Mouse (Mus musculus) stomach, embryonic 16.5 days (tissue): Measurements from ENCODE around the gene Zfp821. TPM values are rescaled to one million over a fixed set of nuclear protein-coding genes. Genes with fewer than 3 reads are reported as not detected.
"Not testable (repeated sequence)": the region's sequence is repeated elsewhere in the genome, so short reads cannot be mapped to it uniquely, and the experiment has no call there.

Source experiments
- ATAC-seq: fragments of 200-750 bp; cut with Nextera tagmentation; 2 replicates; pipeline ENCODE4 v1.8.0; 2017; ENCODE audit warnings: moderate number of reproducible peaks, moderate TSS enrichment; ENCODE audit not compliant: insufficient read depth, low FRiP score
- H3K27ac ChIP-seq: fragments of 300-500 bp; sonication (generic); 2 replicates; pipeline ENCODE4 v1.5.1; 2014; ENCODE audit warnings: low read length
- H3K27me3 ChIP-seq: fragments of 300-500 bp; sonication (generic); 2 replicates; pipeline ENCODE4 v1.6.1; 2014; ENCODE audit warnings: low read length, control low read depth, mixed read lengths; ENCODE audit not compliant: control insufficient read depth, insufficient read depth
- H3K36me3 ChIP-seq: fragments of 300-500 bp; sonication (generic); 2 replicates; pipeline ENCODE4 v1.6.1; 2014; ENCODE audit warnings: low read length; ENCODE audit not compliant: control insufficient read depth, insufficient read depth
- H3K4me1 ChIP-seq: fragments of 300-500 bp; sonication (generic); 2 replicates; pipeline ENCODE4 v1.6.1; 2014; ENCODE audit warnings: low read length, control low read depth, mixed read lengths; ENCODE audit not compliant: control insufficient read depth, insufficient read depth
- H3K4me2 ChIP-seq: fragments of 300-500 bp; sonication (generic); 2 replicates; pipeline ENCODE4 v1.6.1; 2014; ENCODE audit warnings: low read depth, low read length, mixed read lengths
- H3K4me3 ChIP-seq: fragments of 300-500 bp; sonication (generic); replicated peaks from 2 replicates; pipeline ENCODE4 v1.5.1; 2014; ENCODE audit warnings: mild to moderate bottlenecking, low read length
- H3K9ac ChIP-seq: fragments of 300-500 bp; sonication (generic); 2 replicates; pipeline ENCODE4 v1.6.1; 2014; ENCODE audit warnings: low read length
- H3K9me3 ChIP-seq: fragments of 300-500 bp; sonication (generic); replicated peaks from 2 replicates; pipeline ENCODE4 v1.6.1; 2016; ENCODE audit warnings: low read length, control low read depth; ENCODE audit not compliant: control insufficient read depth
- WGBS: fragments of 180-500 bp; shearing (Covaris S2); extraction: QIAGEN DNeasy Blood & Tissue Kit; methylation state at CpG from one replicate; pipeline ENCODE4 v1.1.7; 2014; 5-methylcytosine and 5-hydroxymethylcytosine counted together
- polyA plus RNA-seq: library from polyadenylated mRNA; unstranded; fragments of >200 nt; fragmentation: Nextera tagmentation; extraction: Ambion mirVana; gene quantifications from 2 replicates; pipeline ENCODE4 v1.2.1, GENCODE M21; 2015

Gene Zfp821
- polyA plus RNA-seq, 1 experiment from 2014 or later: 16.6 TPM

DNA sequence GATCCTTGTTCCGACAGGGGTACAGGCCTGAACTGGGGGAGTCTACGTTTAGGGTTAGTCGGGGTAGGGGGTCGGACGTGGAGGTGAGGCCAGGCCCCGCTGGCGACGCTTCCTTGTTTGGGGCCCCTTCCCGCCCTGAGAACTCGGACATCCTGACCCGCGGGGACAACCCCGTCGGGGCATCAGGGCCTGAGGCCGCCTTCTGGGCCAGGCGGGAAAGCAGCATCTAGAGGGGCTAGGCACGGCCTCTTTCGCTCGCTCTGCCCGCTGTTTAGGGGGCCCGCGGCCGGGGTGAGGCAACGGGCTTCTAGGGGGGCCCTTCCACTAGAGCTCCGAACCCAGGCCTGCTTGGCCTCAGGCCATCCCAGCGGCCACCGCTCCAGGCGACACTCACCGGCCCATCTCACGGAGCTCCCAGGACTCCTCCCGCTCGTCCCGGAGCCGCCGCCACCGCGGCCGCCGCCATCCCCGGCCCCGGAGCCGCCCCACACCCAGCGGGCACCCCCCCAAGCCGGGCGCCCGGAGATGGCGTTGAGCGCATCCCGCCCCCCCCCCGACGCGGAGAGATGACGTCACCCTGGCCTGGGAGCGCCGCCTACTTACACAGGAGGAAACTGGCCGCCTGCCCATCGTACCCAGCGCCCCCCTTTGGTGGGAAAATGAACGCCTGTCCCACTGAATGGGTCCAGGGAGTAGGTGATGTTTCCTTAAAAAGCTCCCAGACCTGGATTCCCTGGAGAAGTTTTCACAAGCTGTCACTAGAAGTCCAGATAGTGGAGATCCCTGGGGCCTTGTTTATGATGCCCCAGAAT lies 32.1 kb downstream of the Zfp821 start, which contains the start of gene Atxn1l:
TSS of gene Atxn1l (minus strand) at position 503 of the 812 bp plus-strand sequence.
- H3K4me3 ChIP-seq: peak within 1 kb of the TSS; percentile 70
- H3K27ac ChIP-seq: peak within 1 kb of the TSS; percentile 79
- 0% methylated on average over 58 of the region's 59 CpGs for WGBS
- H3K4me1 ChIP-seq: peaks cover 13% of the 10 kb centered on the region
- H3K27me3 ChIP-seq: no peaks in the 10 kb centered on the region
- H3K9me3 ChIP-seq: no peaks in the 10 kb centered on the region
- peak within 1 kb of the TSS; percentile 93 for H3K9ac ChIP-seq
- ATAC-seq: peak; percentile 90
- peak within 1 kb of the TSS; percentile 92 for H3K4me2 ChIP-seq
- peaks cover 11% of the 10 kb centered on the region for H3K36me3 ChIP-seq

GRCm38 (mm10) chr8:109738049-109738380 lies 32.7 kb downstream of the Zfp821 start:
- Histone ChIP-seq H3K9me3 (no peaks in the 10 kb centered on the region), H3K27ac (no peak overlapping the region; the same call in 1 of the 2 replicates), H3K27me3 (no peaks in the 10 kb centered on the region), H3K4me1 (peaks cover 13% of the 10 kb centered on the region), H3K36me3 (peaks cover 5% of the 10 kb centered on the region), H3K9ac (peak overlapping the region; percentile 93), H3K4me3 (peak overlapping the region; percentile 70), H3K4me2 (peak overlapping the region; percentile 92)
- 96% methylated on average over 1 of the region's 1 CpGs for WGBS
- ATAC-seq: no peak

GRCm38 (mm10) chr8:109747468-109748199 lies 42.3 kb downstream of the Zfp821 start:
- Histone ChIP-seq H3K9ac (no peak overlapping the region), H3K9me3 (no peaks in the 10 kb centered on the region), H3K27me3 (no peaks in the 10 kb centered on the region), H3K36me3 (no peaks in the 10 kb centered on the region), H3K4me1 (no peaks in the 10 kb centered on the region), H3K4me3 (no peak overlapping the region), H3K4me2 (no peak overlapping the region), H3K27ac (no peak overlapping the region)
- no peak for ATAC-seq
- 73% methylated on average over 12 of the region's 12 CpGs for WGBS

DNA sequence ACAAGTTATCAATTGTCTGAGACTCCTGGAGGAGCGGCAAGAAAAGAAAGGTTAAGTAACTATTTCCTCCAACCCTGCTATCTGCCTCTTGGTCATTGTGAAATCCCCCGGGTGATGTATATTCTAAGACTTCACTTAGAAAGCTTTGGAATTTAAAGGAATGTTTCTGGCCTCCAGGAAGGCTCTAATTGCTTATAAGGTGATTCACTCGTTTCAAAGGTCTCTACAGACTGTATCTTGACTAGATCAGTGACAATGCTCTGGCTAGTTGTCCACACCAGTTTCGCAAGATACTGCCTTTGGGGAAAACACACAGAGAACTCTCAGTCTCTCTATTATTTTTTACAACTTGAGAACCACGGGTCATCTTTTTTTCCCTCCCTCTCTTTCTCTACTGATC lies 44.9 kb downstream of the Zfp821 start:
- Histone ChIP-seq H3K4me2 (no peak overlapping the region), H3K27ac (no peak overlapping the region), H3K27me3 (no peaks in the 10 kb centered on the region), H3K4me1 (no peaks in the 10 kb centered on the region), H3K9me3 (no peaks in the 10 kb centered on the region), H3K4me3 (no peak overlapping the region), H3K36me3 (no peaks in the 10 kb centered on the region), H3K9ac (no peak overlapping the region)
- WGBS: 44% methylated on average over 5 of the region's 5 CpGs
- ATAC-seq: no peak

- no peak overlapping the region for H3K4me2 ChIP-seq
- H3K9me3 ChIP-seq: no peaks in the 10 kb centered on the region
- 62% methylated on average over 12 of the region's 12 CpGs for WGBS
- H3K27me3 ChIP-seq: no peaks in the 10 kb centered on the region
- no peak overlapping the region for H3K9ac ChIP-seq
- no peak overlapping the region for H3K27ac ChIP-seq
- H3K4me1 ChIP-seq: no peaks in the 10 kb centered on the region
- no peak overlapping the region for H3K4me3 ChIP-seq
- ATAC-seq: no peak; the same call in 1 of the 2 replicates
- no peaks in the 10 kb centered on the region for H3K36me3 ChIP-seq
Measured at GRCm38 (mm10) chr8:109750699-109751098, 45.4 kb downstream of the Zfp821 start.

DNA sequence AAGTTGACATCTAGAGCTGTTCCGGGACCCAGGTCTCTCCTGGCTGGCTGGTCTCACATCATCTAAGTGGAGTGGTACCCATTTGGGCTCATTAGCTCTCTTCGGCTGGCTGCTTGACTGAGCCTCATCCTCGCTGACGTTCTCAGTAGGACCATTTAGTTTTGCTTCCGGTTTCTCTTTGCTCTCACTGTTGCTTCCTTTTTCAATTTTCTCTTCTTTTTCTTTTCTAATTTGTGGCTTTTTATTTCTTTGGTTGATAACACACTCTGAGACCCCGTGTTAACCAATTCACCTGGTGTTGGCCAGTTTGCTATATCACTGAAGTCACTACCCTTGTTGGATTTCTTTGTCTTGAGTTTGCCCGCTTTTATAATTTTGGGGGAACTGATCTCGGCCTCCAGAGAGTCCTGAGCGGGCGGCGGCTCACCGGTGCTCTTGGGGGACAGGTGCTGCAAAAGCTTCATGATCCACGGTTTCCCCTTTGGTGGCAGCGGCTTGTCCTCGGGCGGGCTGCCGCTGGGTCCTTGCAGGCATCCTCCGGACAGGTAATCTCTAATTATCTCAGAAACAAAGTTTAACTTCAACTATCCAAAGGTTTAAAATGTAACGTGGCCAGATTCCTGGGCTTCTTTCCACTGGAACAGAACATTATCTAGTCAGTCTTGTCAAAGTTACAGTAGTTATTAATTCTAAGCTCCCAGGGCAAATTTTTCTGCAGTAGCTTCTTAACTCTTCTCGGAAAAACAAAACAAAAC lies 46.6 kb downstream of the Zfp821 start:
- Histone ChIP-seq H3K4me2 (no peak overlapping the region), H3K9ac (no peak overlapping the region), H3K4me3 (no peak overlapping the region), H3K4me1 (no peaks in the 10 kb centered on the region), H3K27me3 (no peaks in the 10 kb centered on the region), H3K9me3 (no peaks in the 10 kb centered on the region), H3K36me3 (no peaks in the 10 kb centered on the region), H3K27ac (no peak overlapping the region)
- WGBS: 85% methylated on average over 20 of the region's 20 CpGs
- ATAC-seq: no peak

DNA sequence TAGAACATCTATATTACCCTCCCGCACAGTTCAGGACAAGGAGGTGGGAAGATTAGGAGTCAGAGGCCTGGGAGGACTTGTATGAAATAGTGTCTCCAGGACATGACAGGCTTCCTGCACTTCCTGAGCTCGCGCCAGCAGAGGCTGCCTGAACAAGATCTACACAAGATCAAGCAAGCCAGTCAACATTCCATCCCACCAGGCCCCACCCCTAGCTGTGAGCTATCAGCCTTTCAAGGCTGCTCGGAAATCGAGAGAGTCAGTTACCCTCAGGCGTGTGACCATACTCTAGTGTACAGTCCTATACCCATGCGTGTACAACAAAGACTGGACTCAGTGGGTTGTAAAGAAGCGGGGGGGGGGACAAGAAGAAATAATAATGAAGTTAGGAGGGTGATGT lies 49.4 kb downstream of the Zfp821 start:
- Histone ChIP-seq H3K36me3 (no peaks in the 10 kb centered on the region), H3K27ac (no peak overlapping the region), H3K4me2 (no peak overlapping the region), H3K4me3 (no peak overlapping the region), H3K9me3 (no peaks in the 10 kb centered on the region), H3K4me1 (no peaks in the 10 kb centered on the region), H3K9ac (no peak overlapping the region), H3K27me3 (no peaks in the 10 kb centered on the region)
- ATAC-seq: no peak
- 86% methylated on average over 8 of the region's 8 CpGs for WGBS

- not testable (repeated sequence) for ATAC-seq, H3K9ac ChIP-seq, H3K27ac ChIP-seq, H3K27me3 ChIP-seq, H3K4me3 ChIP-seq, H3K4me2 ChIP-seq, H3K36me3 ChIP-seq, H3K9me3 ChIP-seq, H3K4me1 ChIP-seq
- WGBS: 70% methylated on average over 4 of the region's 4 CpGs
Measured at GRCm38 (mm10) chr8:109755554-109755953, 50.2 kb downstream of the Zfp821 start.

DNA sequence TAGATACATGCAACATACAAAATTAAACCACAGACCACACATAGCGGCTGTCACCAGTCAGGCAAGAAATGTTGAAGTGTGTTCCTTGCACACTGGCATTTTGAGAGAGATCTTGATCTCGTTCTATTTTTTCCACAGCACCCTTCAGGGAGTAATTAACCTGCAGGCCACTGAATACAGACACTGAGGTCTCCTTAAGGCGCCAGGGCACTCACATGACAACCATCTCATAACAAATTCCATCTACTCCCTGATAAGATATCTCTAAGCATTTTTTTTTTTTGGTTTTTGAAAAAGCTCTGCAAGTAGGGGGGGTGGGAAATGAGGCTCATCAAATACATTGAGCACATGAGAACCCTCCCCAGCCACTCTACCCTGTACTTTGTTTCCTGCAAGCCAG lies 51.5 kb downstream of the Zfp821 start:
- Histone ChIP-seq H3K4me3 (no peak overlapping the region), H3K4me1 (no peaks in the 10 kb centered on the region), H3K36me3 (no peaks in the 10 kb centered on the region), H3K4me2 (no peak overlapping the region), H3K27ac (no peak overlapping the region), H3K27me3 (no peaks in the 10 kb centered on the region), H3K9ac (no peak overlapping the region), H3K9me3 (no peaks in the 10 kb centered on the region)
- WGBS: 67% methylated on average over 3 of the region's 3 CpGs
- no peak for ATAC-seq
